Mouse (Mus musculus) lung, embryonic 15.5 days (tissue): ENCODE data around the gene Tmem106b. TPM values are rescaled to one million over a fixed set of nuclear protein-coding genes. Genes with fewer than 3 reads are reported as not detected.

Experiments used
- ATAC-seq: fragments of 200-750 bp; cut with Nextera tagmentation; 2 replicates; pipeline ENCODE4 v1.8.0; 2017; ENCODE audit warnings: moderate number of reproducible peaks, borderline replicate concordance; ENCODE audit not compliant: low FRiP score, low TSS enrichment; ENCODE audit errors: extremely low read depth
- H3K27ac ChIP-seq: fragments of 300-500 bp; sonication (generic); 2 replicates; pipeline ENCODE4 v1.5.1; 2015; ENCODE audit warnings: moderate library complexity, mild to moderate bottlenecking, inconsistent platforms
- H3K27me3 ChIP-seq: fragments of 300-500 bp; sonication (generic); 2 replicates; pipeline ENCODE4 v1.6.1; 2015; ENCODE audit warnings: inconsistent platforms
- H3K36me3 ChIP-seq: fragments of 300-500 bp; sonication (generic); 2 replicates; pipeline ENCODE4 v1.6.1; 2015; ENCODE audit warnings: inconsistent platforms
- H3K4me1 ChIP-seq: fragments of 300-500 bp; sonication (generic); 2 replicates; pipeline ENCODE4 v1.6.1; 2015; ENCODE audit warnings: inconsistent platforms
- H3K4me2 ChIP-seq: fragments of 300-500 bp; sonication (generic); 2 replicates; pipeline ENCODE4 v1.6.1; 2015; ENCODE audit warnings: inconsistent platforms, mild to moderate bottlenecking, moderate library complexity
- H3K4me3 ChIP-seq: fragments of 300-500 bp; sonication (generic); 2 replicates; pipeline ENCODE4 v1.5.1; 2015; ENCODE audit warnings: mild to moderate bottlenecking, inconsistent platforms
- H3K9ac ChIP-seq: fragments of 300-500 bp; sonication (generic); 2 replicates; pipeline ENCODE4 v1.6.1; 2015; ENCODE audit warnings: inconsistent platforms
- H3K9me3 ChIP-seq: fragments of 300-500 bp; sonication (generic); 2 replicates; pipeline ENCODE4 v1.6.1; 2016; ENCODE audit warnings: inconsistent platforms
- WGBS: fragments of 180-500 bp; shearing (Covaris S2); methylation state at CpG from one replicate; pipeline ENCODE4 v1.1.7; 2015; 5-methylcytosine and 5-hydroxymethylcytosine counted together
- polyA plus RNA-seq: library from polyadenylated mRNA; unstranded; fragments of >200 nt; fragmentation: Nextera tagmentation; extraction: Ambion mirVana; gene quantifications from 2 replicates; pipeline ENCODE4 v1.2.1, GENCODE M21; 2015

Gene Tmem106b
- polyA plus RNA-seq, 1 experiment from 2014 or later = 35.4 TPM

DNA sequence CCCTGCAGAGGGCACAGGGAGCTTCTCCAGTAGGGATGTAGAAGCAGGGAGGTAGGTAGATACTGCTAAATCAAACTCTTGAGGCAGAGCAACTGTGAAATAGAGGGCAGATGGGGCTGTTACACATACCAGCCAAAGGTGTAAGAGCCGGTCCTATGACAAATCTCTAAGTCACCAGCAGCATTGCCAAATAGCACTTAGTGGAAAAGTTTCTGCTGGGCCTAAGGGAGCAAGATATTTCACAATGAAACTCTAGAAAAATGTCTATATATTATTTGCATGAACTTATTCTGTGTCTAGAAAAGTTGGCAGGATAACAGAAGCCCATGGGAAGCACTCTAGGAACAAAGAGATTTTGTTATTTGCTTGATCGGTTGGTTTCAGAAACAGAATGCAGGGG lies 4.3 kb downstream of the Tmem106b start:
- H3K9ac ChIP-seq = no peak overlapping the region
- no peaks in the 10 kb centered on the region for H3K27me3 ChIP-seq
- no peaks in the 10 kb centered on the region for H3K9me3 ChIP-seq
- WGBS = 75% methylated on average over 2 of the region's 2 CpGs
- ATAC-seq = no peak
- H3K4me2 ChIP-seq = no peak overlapping the region
- H3K36me3 ChIP-seq = peaks cover 38% of the 10 kb centered on the region
- H3K4me3 ChIP-seq = no peak overlapping the region
- H3K4me1 ChIP-seq = peaks cover 8% of the 10 kb centered on the region
- H3K27ac ChIP-seq = no peak overlapping the region

DNA sequence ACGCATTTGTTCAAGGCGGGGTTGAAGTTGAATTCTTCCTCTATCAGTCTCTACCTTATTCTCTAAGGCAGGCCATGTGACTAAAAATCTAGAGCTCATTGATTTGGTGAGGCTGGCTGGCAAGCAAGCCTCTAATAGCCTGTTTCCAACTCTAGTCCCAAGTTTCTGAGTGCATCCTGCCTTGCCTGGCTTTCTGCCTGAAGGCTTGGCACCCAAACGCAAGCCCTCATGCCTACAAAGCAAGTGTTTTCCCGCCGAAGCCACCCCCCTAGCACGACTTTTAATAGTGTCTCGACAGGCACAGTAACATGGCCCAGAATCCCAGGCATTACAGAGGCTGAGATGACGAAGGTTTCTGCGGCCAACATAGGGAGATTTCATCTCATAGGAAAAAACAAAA lies 13.3 kb downstream of the Tmem106b start:
- ATAC-seq = no peak
- H3K27me3 ChIP-seq = no peaks in the 10 kb centered on the region
- no peaks in the 10 kb centered on the region for H3K9me3 ChIP-seq
- H3K36me3 ChIP-seq = peaks cover 45% of the 10 kb centered on the region
- H3K4me2 ChIP-seq = no peak overlapping the region
- 89% methylated on average over 9 of the region's 9 CpGs for WGBS
- H3K4me3 ChIP-seq = no peak overlapping the region
- H3K4me1 ChIP-seq = no peaks in the 10 kb centered on the region
- no peak overlapping the region for H3K27ac ChIP-seq
- no peak overlapping the region for H3K9ac ChIP-seq

DNA sequence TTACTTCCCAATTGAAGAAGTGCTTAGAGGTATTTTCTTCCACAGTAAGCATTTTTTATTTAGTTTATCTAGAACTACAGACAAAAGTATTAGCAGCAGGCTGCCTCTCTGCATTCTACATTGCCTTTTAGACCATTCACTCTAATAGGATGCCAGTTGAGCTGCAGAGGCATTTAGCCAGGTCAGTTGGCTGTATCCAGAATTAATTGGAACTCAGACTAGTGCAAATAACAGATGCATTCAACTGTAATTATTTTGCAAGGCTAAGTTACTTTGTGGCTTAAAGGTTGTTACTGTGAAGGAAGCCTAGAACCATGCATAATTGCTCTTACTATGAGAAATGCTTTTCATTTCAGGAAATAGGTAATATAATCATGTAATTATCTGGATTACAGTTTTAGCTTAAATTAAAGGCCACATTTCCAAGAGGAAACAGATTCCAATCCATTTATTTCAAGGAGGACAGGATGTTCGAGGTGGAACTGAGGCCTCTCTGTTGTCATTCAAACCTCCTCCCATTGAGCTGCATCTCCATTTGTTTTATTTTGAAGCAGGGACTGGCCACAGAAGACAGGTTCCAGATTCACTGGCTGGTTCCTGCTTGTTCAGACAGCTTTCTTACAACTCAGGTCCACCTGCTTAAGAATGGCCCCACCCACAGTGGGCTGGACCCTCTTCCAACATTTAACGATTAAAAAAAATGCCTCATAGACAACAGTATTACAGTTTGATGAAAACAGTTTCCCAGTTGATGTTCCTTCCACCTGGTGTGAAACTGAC lies 27.3 kb downstream of the Tmem106b start:
- no peak overlapping the region for H3K4me3 ChIP-seq
- no peak overlapping the region for H3K4me2 ChIP-seq
- H3K36me3 ChIP-seq = no peaks in the 10 kb centered on the region
- no peaks in the 10 kb centered on the region for H3K9me3 ChIP-seq
- H3K4me1 ChIP-seq = no peaks in the 10 kb centered on the region
- no peak overlapping the region for H3K27ac ChIP-seq
- no peaks in the 10 kb centered on the region for H3K27me3 ChIP-seq
- 75% methylated on average over 2 of the region's 2 CpGs for WGBS
- no peak for ATAC-seq
- H3K9ac ChIP-seq = no peak overlapping the region

DNA sequence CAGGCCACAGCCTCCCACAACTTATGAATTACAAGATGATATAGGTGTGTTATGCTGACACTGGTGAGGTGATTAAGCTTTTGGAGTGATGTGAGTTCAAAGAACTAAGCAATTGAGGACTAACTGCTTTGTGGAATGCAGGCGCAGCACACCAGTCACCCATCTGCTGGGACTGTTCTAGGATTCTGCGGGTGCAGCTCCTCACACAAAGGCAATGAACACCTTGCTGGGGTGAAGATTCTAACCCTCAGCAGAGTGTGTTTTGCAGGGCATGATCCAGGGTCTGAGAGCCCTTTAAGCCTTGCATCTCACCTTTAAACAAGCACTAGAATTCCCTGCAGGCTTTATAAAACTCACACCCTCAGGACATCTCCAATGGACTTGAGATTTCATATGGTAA lies 30.6 kb downstream of the Tmem106b start:
- no peak overlapping the region for H3K9ac ChIP-seq

DNA sequence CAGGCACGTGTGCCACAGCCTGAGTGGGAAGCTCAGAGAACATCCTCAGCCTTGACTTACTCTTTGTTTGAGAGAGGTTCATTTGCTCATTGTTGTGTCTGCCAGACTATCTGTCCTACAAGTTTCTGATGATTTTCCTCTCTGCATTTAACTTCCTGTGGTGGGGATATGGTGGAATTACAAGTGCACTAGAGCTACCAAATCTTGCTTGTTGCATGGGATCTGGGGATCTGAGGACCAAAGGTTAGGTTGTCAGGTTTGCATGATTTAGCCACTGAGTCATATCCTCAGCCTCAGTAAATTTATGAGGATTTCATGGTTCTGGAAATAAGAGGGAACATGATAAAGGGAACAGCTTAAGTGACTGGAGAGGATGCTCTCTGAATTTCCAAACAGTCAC lies 39.1 kb downstream of the Tmem106b start:
- Histone ChIP-seq H3K4me3 (no peak overlapping the region), H3K27ac (no peak overlapping the region), H3K9me3 (no peaks in the 10 kb centered on the region), H3K9ac (no peak overlapping the region), H3K27me3 (no peaks in the 10 kb centered on the region), H3K4me2 (no peak overlapping the region), H3K36me3 (no peaks in the 10 kb centered on the region), H3K4me1 (no peaks in the 10 kb centered on the region)
- 64% methylated on average over 1 of the region's 1 CpGs for WGBS
- ATAC-seq = no peak

More for the DNA sequence above, 30.6 kb downstream of the Tmem106b start:
- Histone ChIP-seq H3K4me2 (no peak overlapping the region), H3K27me3 (no peaks in the 10 kb centered on the region), H3K36me3 (no peaks in the 10 kb centered on the region), H3K9me3 (no peaks in the 10 kb centered on the region), H3K4me3 (no peak overlapping the region), H3K27ac (no peak overlapping the region), H3K4me1 (no peaks in the 10 kb centered on the region)
- no peak for ATAC-seq
- WGBS = 82% methylated on average over 2 of the region's 2 CpGs

DNA sequence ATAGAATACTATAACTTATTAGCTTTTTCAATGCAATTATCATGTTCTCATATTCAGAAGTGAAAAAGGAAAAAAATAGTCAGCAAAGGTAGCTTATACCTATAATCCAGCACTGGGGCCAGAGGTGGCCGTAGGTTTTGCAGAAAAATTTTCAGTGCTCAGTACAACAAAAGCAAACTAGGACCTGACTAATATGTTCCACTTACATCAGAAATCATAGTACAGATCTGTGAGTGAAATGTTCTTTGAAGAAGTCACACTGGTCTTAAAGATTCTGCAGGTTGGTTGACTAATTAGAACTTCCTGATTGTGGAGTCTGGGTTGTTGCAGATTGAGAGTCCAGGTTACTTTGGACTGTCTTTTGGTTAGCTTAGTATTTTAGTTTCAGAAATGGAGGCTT lies 67.7 kb downstream of the Tmem106b start:
- Histone ChIP-seq H3K27ac (no peak overlapping the region), H3K36me3 (no peaks in the 10 kb centered on the region), H3K9me3 (no peaks in the 10 kb centered on the region), H3K4me1 (no peaks in the 10 kb centered on the region), H3K9ac (no peak overlapping the region), H3K4me2 (no peak overlapping the region), H3K4me3 (no peak overlapping the region), H3K27me3 (no peaks in the 10 kb centered on the region)
- ATAC-seq = no peak
- WGBS = 92% methylated on average over 1 of the region's 1 CpGs

Other genes starting within 250 kb of the Tmem106b start
- 0.04 and 0.07 TPM in 2 replicates for gene Vwde, start 155.2 kb downstream of the Tmem106b start, polyA plus RNA-seq